15 mouse cellular contexts compared by ENCODE assay signal in the genomic region with DNA sequence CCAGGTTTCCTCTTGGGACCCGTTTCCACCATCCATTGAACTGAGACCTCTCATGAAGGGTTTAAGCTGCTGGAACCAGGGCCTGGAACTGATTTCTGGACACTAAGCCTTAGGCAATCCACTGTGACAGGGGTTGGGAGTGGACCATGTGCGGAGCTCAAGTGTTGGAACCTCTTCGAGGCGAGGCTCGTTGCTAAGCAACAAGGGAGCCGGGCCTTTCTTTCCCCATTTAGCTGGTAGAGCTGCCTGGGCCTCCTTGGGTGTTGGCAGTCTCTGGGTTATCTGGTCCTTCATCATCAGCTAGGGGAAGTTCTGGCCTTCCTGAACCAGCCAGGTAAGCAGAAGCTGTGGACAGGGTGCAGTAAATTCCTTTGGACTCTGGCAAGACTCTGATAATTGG. TPM values are rescaled to one million over a fixed set of nuclear protein-coding genes. Genes with fewer than 3 reads are reported as not detected.
"Had no signal": no experiment of that assay in that cellular context is flagged by ENCODE, and none has a peak within 500 bp of the region (broad histone marks: within the 10 kb centered on the region; RNA-seq: fewer than 3 reads in every experiment).

A gene (plus strand): TSS at position 205 of the 400 bp plus-strand sequence.

- H3K36me3 ChIP-seq: limb, embryonic 12.5 days; liver, embryonic 13.5 days; midbrain, embryonic 12.5 days had no signal

- H3K4me1 ChIP-seq: limb, embryonic 12.5 days; liver, embryonic 13.5 days; megakaryocyte, embryonic 14.5 days; midbrain, embryonic 12.5 days had no signal

- H3K27me3 ChIP-seq: liver, embryonic 13.5 days; midbrain, embryonic 12.5 days had no signal

- H3K4me3 ChIP-seq: layer of hippocampus, adult 2 months; limb, embryonic 12.5 days; liver, embryonic 13.5 days; megakaryocyte, embryonic 14.5 days; midbrain, embryonic 12.5 days had no signal

- DNase-seq: kidney, adult 11 months; kidney, adult 9 months; kidney, postnatal 4 days; liver; liver, embryonic 13.5 days; liver, postnatal 0 days; lung, postnatal 10 days; right cerebral cortex, postnatal 14 days; thymus, postnatal 36 days had no signal

- H3K27ac ChIP-seq: kidney, postnatal 0 days; layer of hippocampus, adult 2 months; limb, embryonic 12.5 days; liver, embryonic 13.5 days; macrophage; midbrain, embryonic 12.5 days had no signal

RNA-seq across cellular contexts. Expression of the gene that starts here (rescaled TPM):
- polyA plus RNA-seq: macrophage had no signal
